Mouse (Mus musculus) forebrain, embryonic 14.5 days (tissue): ENCODE measurements around the gene BC067074. TPM values are rescaled to one million over a fixed set of nuclear protein-coding genes. Genes with fewer than 3 reads are reported as not detected.
A peak's percentile ranks its signal among the peaks of the same experiment; 100 is the strongest.

Experiments
- ATAC-seq: fragments of 200-750 bp; cut with Nextera tagmentation; 2 replicates; pipeline ENCODE4 v1.8.0; 2017; ENCODE audit warnings: mild to moderate bottlenecking, moderate library complexity
- DNase-seq: peaks from one replicate; pipeline ENCODE4 v3.0.0-alpha.2; 2015; ENCODE audit warnings: low spot score
- H3K27ac ChIP-seq: fragments of 300-500 bp; sonication (generic); 2 replicates; pipeline ENCODE4 v1.5.1; 2014; ENCODE audit warnings: low read depth, mild to moderate bottlenecking, control low read depth, low read length, moderate library complexity
- H3K27me3 ChIP-seq: fragments of 300-500 bp; sonication (generic); replicated peaks from 2 replicates; pipeline ENCODE4 v1.6.1; 2014; ENCODE audit warnings: low read length, control low read depth, mixed read lengths; ENCODE audit not compliant: control insufficient read depth, insufficient read depth
- H3K36me3 ChIP-seq: fragments of 300-500 bp; sonication (generic); 2 replicates; pipeline ENCODE4 v1.6.1; 2014; ENCODE audit warnings: low read length, control low read depth; ENCODE audit not compliant: control insufficient read depth, insufficient read depth
- H3K4me1 ChIP-seq: fragments of 300-500 bp; sonication (generic); 2 replicates; pipeline ENCODE4 v1.6.1; 2014; ENCODE audit warnings: antibody characterized with exemption, low read length, control low read depth; ENCODE audit not compliant: control insufficient read depth, insufficient read depth
- H3K4me2 ChIP-seq: fragments of 300-500 bp; sonication (generic); 2 replicates; pipeline ENCODE4 v1.6.1; 2014; ENCODE audit warnings: mild to moderate bottlenecking, control low read depth, low read length
- H3K4me3 ChIP-seq: fragments of 300-500 bp; sonication (generic); 2 replicates; pipeline ENCODE4 v1.5.1; 2014; ENCODE audit warnings: low read depth, low read length, control low read depth
- H3K9ac ChIP-seq: fragments of 300-500 bp; sonication (generic); 2 replicates; pipeline ENCODE4 v1.6.1; 2014; ENCODE audit warnings: mild to moderate bottlenecking, low read length, control low read depth, moderate library complexity
- H3K9me3 ChIP-seq: fragments of 300-500 bp; sonication (generic); replicated peaks from 2 replicates; pipeline ENCODE4 v1.6.1; 2016; ENCODE audit warnings: low read length, control low read depth, mixed read lengths; ENCODE audit not compliant: control insufficient read depth
- WGBS: fragments of 180-500 bp; shearing (Covaris S2); extraction: QIAGEN DNeasy Blood & Tissue Kit; methylation state at CpG from one replicate; pipeline ENCODE4 v1.1.7; 2014; 5-methylcytosine and 5-hydroxymethylcytosine counted together
- polyA plus RNA-seq: library from polyadenylated mRNA; unstranded; fragments of >200 nt; fragmentation: Nextera tagmentation; extraction: Ambion mirVana; gene quantifications from 2 replicates; pipeline ENCODE4 v1.2.1, GENCODE M21; 2014

The BC067074 gene
- polyA plus RNA-seq, 1 experiment from 2014 or later, result 0.52 TPM

DNA sequence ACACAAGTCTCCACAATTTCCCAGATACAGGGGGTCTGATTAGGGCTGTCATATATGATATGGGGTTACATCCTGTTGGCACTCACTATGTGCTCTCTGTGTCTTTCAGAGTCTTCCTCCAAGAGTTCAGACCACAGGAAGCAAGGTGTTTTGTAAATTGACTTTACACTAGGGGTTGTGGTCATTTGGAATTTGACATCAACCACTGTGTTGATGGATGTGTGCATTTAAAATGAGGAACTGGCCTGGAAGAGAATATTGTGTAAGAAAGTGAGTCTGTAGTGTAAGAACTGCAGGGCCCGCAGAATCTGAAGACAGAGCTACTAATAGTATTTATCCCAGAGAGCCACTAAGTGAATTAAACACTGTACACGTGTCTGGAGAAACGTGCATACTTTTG lies 25.8 kb upstream of the BC067074 start:
- H3K27ac ChIP-seq, result no peak overlapping the region
- no peak overlapping the region for H3K9ac ChIP-seq
- ATAC-seq (no peak), DNase-seq (no peak)
- no peaks in the 10 kb centered on the region for H3K27me3 ChIP-seq
- H3K4me1 ChIP-seq, result no peaks in the 10 kb centered on the region; the same call in 1 of the 2 replicates
- no peaks in the 10 kb centered on the region for H3K36me3 ChIP-seq
- H3K4me2 ChIP-seq, result no peak overlapping the region
- H3K4me3 ChIP-seq, result no peak overlapping the region
- WGBS, result 96% methylated on average over 3 of the region's 3 CpGs
- no peaks in the 10 kb centered on the region for H3K9me3 ChIP-seq

GRCm38 (mm10) chr13:113269777-113270776 lies 22.9 kb upstream of the BC067074 start:
- DNase-seq (peak; percentile 92), ATAC-seq (peak; percentile 91)
- no peaks in the 10 kb centered on the region for H3K4me1 ChIP-seq
- no peak overlapping the region for H3K27ac ChIP-seq
- H3K9me3 ChIP-seq, result no peaks in the 10 kb centered on the region
- no peak overlapping the region for H3K4me3 ChIP-seq
- H3K4me2 ChIP-seq, result no peak overlapping the region
- no peaks in the 10 kb centered on the region for H3K27me3 ChIP-seq
- 26% methylated on average over 18 of the region's 18 CpGs for WGBS
- H3K9ac ChIP-seq, result no peak overlapping the region
- no peaks in the 10 kb centered on the region for H3K36me3 ChIP-seq

DNA sequence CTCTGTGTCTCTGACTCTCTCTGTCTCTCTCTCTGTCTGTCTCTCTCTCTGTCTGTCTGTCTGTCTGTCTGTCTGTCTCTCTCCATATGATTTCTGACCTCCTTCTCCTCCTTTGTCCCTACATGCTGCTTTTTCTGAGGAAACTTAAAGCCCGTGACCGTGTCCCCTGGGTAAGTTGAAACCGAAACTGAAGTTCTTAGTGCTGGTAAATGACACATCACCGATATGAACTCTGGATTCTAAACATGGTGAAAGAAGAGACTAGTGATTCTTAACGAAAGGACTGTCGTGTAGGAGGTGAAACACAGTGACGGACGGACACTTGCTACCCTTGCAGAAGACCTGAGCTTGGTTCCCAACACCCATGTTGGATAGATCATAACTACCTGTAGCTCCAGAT lies 21.8 kb upstream of the BC067074 start:
- Histone ChIP-seq H3K27ac (no peak overlapping the region), H3K27me3 (no peaks in the 10 kb centered on the region), H3K4me3 (no peak overlapping the region), H3K4me2 (no peak overlapping the region), H3K9me3 (no peaks in the 10 kb centered on the region), H3K36me3 (no peaks in the 10 kb centered on the region), H3K4me1 (no peaks in the 10 kb centered on the region), H3K9ac (no peak overlapping the region)
- ATAC-seq (no peak), DNase-seq (no peak)
- 92% methylated on average over 8 of the region's 8 CpGs for WGBS

DNA sequence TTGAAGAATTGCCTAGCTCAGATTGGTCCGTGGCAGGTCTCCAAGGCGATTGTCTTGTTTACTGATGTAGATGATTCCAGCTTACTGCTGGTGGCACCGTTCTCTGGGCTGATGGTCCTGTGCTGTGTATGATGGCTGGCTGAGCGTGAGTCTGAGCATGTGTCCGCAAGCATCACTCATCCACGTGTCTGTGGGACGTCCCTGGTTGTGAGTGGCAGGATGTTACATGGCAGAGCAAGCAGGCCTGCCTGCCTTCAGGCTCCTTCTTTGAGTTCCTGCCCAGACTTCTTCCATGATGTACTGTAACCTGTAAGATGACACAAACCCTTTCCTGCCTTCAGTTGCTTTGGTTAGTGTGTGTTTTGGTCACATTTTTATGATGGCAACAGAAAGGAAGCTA lies 5.8 kb upstream of the BC067074 start:
- Histone ChIP-seq H3K4me2 (no peak overlapping the region), H3K9me3 (no peaks in the 10 kb centered on the region), H3K27me3 (no peaks in the 10 kb centered on the region), H3K36me3 (no peaks in the 10 kb centered on the region), H3K4me1 (peaks cover 2% of the 10 kb centered on the region; the same call in 1 of the 2 replicates), H3K4me3 (no peak overlapping the region), H3K9ac (no peak overlapping the region), H3K27ac (no peak overlapping the region)
- ATAC-seq (no peak), DNase-seq (no peak)
- 88% methylated on average over 7 of the region's 7 CpGs for WGBS

- WGBS, result 82% methylated on average over 7 of the region's 7 CpGs
Measured at GRCm38 (mm10) chr13:113288210-113289197, 4.5 kb upstream of the BC067074 start.

DNA sequence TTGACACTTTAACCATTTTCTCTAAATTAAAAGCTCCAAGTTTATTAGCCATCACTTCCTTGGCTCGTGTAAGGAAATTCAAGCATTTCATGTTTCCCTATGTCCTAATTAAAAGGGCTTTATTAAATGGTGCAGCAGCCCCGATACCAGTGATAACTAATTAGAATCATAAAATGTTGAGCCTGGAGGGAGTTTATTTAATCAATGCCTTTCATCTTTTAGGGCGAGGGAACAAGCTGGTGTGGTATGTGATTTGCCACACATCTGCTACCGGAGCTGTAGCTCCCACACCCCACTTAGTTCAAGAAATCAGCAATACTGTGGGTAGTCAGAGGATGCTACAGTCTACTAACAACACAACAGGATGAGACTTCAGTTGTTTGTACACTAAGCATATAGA lies 3.2 kb upstream of the BC067074 start:
- peaks cover 3% of the 10 kb centered on the region; the same call in 1 of the 2 replicates for H3K27me3 ChIP-seq
- 37% methylated on average over 4 of the region's 4 CpGs for WGBS
- H3K27ac ChIP-seq, result no peak overlapping the region
- no peak for ATAC-seq
- DNase-seq, result no peak
- H3K9ac ChIP-seq, result no peak overlapping the region
- no peaks in the 10 kb centered on the region for H3K9me3 ChIP-seq
- H3K4me1 ChIP-seq, result peaks cover 6% of the 10 kb centered on the region; the same call in 1 of the 2 replicates
- no peak overlapping the region for H3K4me2 ChIP-seq
- H3K36me3 ChIP-seq, result no peaks in the 10 kb centered on the region
- H3K4me3 ChIP-seq, result no peak overlapping the region

More at GRCm38 (mm10) chr13:113288210-113289197, 4.5 kb upstream of the BC067074 start:
- DNase-seq (no peak), ATAC-seq (no peak)
- H3K9ac ChIP-seq, result no peak overlapping the region
- H3K4me2 ChIP-seq, result no peak overlapping the region
- no peak overlapping the region for H3K27ac ChIP-seq
- H3K27me3 ChIP-seq, result peaks cover 3% of the 10 kb centered on the region; the same call in 1 of the 2 replicates
- H3K9me3 ChIP-seq, result no peaks in the 10 kb centered on the region
- no peak overlapping the region for H3K4me3 ChIP-seq
- H3K4me1 ChIP-seq, result peaks cover 6% of the 10 kb centered on the region; the same call in 1 of the 2 replicates
- H3K36me3 ChIP-seq, result no peaks in the 10 kb centered on the region

DNA sequence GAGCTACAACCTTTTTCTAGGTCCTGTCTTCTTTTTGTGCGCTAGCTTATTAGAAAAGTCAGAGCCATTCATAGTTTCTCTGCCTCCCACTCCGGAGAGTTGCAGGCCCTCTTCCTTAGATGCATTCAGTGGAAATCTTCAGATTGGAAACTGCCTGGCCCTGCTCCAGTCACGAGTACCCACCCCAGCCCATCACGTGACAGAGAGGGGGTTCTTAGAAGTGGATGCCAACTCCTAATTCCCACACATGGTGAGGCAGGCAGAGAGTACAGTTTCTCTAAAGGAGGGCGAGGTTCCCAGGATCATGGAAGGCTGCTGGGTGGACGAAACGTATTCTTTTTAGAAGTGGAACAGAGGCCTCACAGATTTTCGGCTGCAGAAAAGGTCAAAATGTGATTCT lies 958 bp upstream of the BC067074 start:
- Histone ChIP-seq H3K9me3 (no peaks in the 10 kb centered on the region), H3K27me3 (peaks cover 3% of the 10 kb centered on the region; the same call in 1 of the 2 replicates), H3K9ac (no peak overlapping the region), H3K4me2 (no peak overlapping the region), H3K36me3 (no peaks in the 10 kb centered on the region), H3K27ac (no peak overlapping the region), H3K4me3 (no peak overlapping the region), H3K4me1 (peaks cover 6% of the 10 kb centered on the region; the same call in 1 of the 2 replicates)
- ATAC-seq (0 out of 2 replicates have a peak, but pooled peaks have one; percentile 18), DNase-seq (peak; percentile 53)
- 64% methylated on average over 8 of the region's 8 CpGs for WGBS

DNA sequence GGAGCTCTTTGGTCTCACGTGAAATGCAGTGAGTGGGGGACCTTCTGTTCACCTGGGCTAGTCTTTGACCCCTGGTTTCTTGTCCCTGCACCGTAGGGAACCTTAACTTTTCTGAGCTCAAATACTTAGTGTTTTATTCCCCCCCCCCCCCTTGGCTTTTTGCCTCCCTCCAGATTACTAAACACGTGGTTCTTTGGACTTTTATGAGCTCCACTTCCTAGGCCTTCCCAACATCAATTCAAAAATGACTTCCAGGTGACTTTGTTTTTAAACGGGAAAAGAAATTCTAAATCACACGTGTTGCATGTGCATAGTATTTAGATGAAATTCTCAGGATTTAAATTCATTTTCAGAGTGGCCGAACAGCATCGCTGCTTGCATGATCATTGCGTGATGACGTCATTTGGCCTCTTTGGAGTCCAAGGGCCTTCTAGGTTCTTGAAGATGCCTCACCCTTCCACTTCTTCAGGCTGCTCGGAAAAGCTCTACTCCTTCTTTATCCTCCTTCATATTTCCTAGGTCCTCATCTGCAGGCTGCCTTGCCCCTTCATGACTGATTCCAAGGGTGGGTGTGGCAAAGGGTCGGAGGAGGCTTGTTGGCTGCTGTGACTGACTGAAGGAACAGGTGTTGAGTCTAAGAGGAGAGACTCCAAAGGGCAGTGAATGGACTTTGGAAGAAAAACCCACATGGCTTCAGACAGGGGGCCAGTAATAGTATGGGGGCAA lies 911 bp downstream of the BC067074 start:
- WGBS, result 65% methylated on average over 11 of the region's 11 CpGs
- H3K36me3 ChIP-seq, result no peaks in the 10 kb centered on the region
- peaks cover 6% of the 10 kb centered on the region; the same call in 1 of the 2 replicates for H3K4me1 ChIP-seq
- H3K4me2 ChIP-seq, result peak overlapping the region; percentile 92
- H3K4me3 ChIP-seq, result peak overlapping the region; percentile 52
- DNase-seq, result no peak
- no peak for ATAC-seq
- no peaks in the 10 kb centered on the region for H3K9me3 ChIP-seq
- no peak overlapping the region for H3K27ac ChIP-seq
- H3K27me3 ChIP-seq, result peaks cover 3% of the 10 kb centered on the region; the same call in 1 of the 2 replicates
- H3K9ac ChIP-seq, result no peak overlapping the region
